Mouse (Mus musculus) olfactory bulb, adult 2 months (tissue): ENCODE results near the gene Hunk.

Experiments
- CTCF ChIP-seq: fragments of 200-500 bp; IDR thresholded peaks from 2 replicates; pipeline ENCODE4 v1.5.1; 2012; ENCODE audit warnings: low read depth, mild to moderate bottlenecking, low read length, moderate library complexity; ENCODE audit not compliant: insufficient read depth
- POLR2A ChIP-seq: fragments of 200-500 bp; IDR thresholded peaks from 2 replicates; pipeline ENCODE4 v1.6.1; 2012; ENCODE audit warnings: mild to moderate bottlenecking, low read depth, low read length, moderate library complexity; ENCODE audit not compliant: insufficient read depth

DNA sequence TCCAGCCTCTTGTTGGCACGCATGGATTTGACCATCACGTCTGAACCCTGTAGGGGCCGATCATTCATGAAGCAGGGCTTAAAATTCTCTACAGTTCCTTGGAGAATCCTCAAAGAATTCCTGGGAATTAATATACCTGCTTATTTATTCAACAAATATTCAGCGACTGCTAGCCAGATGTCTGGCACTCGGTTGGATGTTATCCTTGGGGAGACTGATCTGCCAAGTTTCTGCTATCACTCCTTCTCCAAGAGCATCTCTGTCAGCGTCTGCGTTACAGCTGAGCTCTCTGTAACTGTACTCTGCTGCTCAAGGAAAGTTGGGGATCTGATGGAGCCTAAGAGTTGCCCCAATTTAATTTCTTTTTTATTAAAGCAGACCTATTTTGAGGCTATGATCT is 25.5 kb upstream of the Hunk start:
- no peak for TF ChIP-seq CTCF
- no peak for TF ChIP-seq POLR2A
